Mouse (Mus musculus): ENCODE measurements around the gene Npm3. TPM values are rescaled to one million over a fixed set of nuclear protein-coding genes. Genes with fewer than 3 reads are reported as not detected.

The Npm3 gene
- polyA plus RNA-seq (2021; fragmentation: Nextera tagmentation), result 4.1 and 4.3 TPM in 2 replicates
- long read RNA-seq, experiment 1, result 0 reads
- long read RNA-seq, experiment 2, partial matches to known transcripts, result 1 of 4 reads
- long read RNA-seq, experiment 2, other reads (novel, unspliced or antisense), result 0 of 4 reads

GRCm38 (mm10) chr19:45749243-45750043 is at the start of gene Npm3:
Npm3 (minus strand) TSS chr19:45749591.

DNA sequence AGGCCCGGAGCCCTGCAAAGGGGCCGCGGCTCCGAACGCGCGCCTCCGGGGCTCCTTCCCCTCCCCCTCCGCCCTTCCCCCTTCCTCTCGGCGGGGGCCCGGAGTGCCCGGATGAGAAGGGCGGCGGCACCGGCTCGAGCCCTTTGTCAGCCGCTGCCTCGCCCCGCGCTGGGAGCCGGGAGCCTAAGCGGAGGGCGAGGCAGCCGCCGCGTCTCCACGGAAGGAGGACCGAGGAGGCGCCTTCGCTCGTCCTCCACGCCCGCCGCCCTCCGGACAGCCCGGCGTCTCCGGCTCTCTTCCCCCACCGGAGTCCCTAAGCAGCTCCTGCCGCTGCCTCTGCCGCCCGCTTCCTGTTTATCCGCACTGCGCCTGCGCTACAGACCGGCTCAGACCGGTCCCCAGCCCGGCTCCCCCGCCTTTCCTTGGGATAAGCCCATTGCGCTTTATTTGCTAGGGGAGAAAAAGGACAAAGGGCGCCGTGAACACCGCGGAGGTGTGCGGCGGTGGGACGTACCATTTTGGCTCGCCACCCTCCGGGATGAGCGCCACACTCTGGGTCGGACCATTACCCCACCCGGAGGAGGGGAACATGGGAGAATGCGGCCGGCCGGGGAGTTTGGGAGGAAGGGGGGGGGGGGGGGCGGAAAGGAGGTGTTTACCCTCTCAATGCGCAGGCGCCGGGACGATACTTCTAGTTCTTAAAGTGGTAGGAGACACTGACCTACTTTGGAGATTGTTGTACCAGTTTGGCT is 34.0 kb upstream of the Npm3 start, which contains the start of gene Mgea5:
TSS of gene Mgea5 (minus strand) at position 657 of the 752 bp plus-strand sequence.

GRCm38 (mm10) chr19:45742218-45742983 is 7.0 kb downstream of the Npm3 start, which contains the start of gene Fgf8:
Fgf8 (minus strand) TSS chr19:45742915.

Other genes with a start within 250 kb of the Npm3 start
- 13.0 and 16.8 TPM in 2 replicates for gene Poll, start 189.1 kb downstream of the Npm3 start, polyA plus RNA-seq (2021; fragmentation: Nextera tagmentation)
- 167 and 207 TPM in 2 replicates for gene Gm17018, start 189.0 kb downstream of the Npm3 start, polyA plus RNA-seq (2021; fragmentation: Nextera tagmentation)
- 7.8 and 8.6 TPM in 2 replicates for gene Fbxw4, start 89.3 kb downstream of the Npm3 start, polyA plus RNA-seq (2021; fragmentation: Nextera tagmentation)
- gene Fgf8, start 6.7 kb downstream of the Npm3 start, polyA plus RNA-seq (2021; fragmentation: Nextera tagmentation), result not detected in 2 replicates
- 22.4 and 34.7 TPM in 2 replicates for gene Mgea5, start 34.2 kb upstream of the Npm3 start, polyA plus RNA-seq (2021; fragmentation: Nextera tagmentation)
- 25.3 and 82.7 TPM in 2 replicates for gene Kcnip2, start 66.5 kb upstream of the Npm3 start, polyA plus RNA-seq (2021; fragmentation: Nextera tagmentation)
- gene Armh3, start 248.9 kb upstream of the Npm3 start, polyA plus RNA-seq (2021; fragmentation: Nextera tagmentation), result 8.4 and 13.1 TPM in 2 replicates

Data from left cerebral cortex, adult 6 months (tissue).